Mouse (Mus musculus): Measurements from ENCODE around the gene Sycp3.
"Not testable (repeated sequence)": the region's sequence is repeated elsewhere in the genome, so short reads cannot be mapped to it uniquely, and the experiment has no call there.

Gene Sycp3

GRCm38 (mm10) chr10:88459502-88459992, at the start of gene Sycp3:
Gene Sycp3, plus strand, starts transcription at chr10:88459569.
- DNase-seq (ENCODE audit: low spot score), result no peak

GRCm38 (mm10) chr10:88409751-88410150, 49.6 kb upstream of the Sycp3 start:
- DNase-seq (ENCODE audit: low spot score), result no peak

DNA sequence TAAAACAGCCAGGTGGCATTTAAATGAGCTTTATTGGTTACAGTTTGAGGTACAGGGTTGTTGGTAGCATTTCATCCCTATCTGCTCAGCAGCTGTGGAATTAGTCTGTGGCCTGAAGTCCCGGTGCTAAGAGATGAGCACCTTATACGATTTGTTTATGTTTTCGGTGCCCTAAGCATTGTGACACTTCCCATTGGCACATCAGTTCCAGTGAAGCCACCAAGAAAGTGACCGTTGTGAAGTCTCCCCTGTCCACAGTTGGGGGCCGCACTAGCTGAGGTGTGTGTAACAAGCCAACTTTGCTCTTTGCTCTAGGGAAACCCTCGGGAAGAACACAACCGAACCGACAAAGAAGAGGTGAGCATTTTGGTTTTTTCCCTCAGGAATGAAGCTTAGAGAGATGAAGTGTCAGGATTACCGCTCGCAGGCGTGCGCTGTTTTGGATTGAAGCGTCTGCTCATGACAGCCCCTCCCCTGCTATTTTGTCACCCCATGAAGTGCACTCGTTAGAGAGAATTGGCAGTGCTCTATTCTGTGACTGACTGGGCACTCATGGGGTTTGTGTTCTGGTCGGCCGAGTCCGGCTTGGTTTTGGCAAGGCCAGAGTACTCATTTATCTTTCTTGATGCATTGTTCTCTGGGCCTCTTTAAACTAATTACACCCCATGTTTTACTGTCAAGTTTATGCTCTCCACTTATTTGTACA, 46.9 kb upstream of the Sycp3 start:
- DNase-seq (ENCODE audit: low spot score), result no peak

- DNase-seq (ENCODE audit: low spot score), result no peak
Measured at GRCm38 (mm10) chr10:88417686-88418085, 41.7 kb upstream of the Sycp3 start.

DNA sequence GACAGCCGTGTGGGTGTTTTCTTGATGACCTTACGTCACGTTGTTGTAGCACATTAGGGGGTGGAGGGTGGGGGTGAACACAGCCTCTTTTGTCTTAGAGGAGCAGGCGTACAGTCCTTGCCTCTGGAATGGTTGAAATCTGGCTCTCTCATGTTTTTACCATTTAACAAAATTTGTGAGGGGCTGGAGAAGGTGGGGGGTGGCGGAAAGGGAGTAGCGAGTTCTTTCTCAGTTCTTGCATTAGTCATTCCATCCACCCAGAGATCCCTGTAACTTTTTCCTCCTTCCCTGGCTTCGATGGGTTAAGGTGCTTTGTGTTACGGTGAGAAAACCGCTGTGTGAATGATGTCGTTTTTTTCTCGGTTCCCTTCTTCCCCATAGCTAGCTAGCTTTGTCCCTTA, 39.2 kb upstream of the Sycp3 start:
- no peak for DNase-seq (ENCODE audit: low spot score)

DNA sequence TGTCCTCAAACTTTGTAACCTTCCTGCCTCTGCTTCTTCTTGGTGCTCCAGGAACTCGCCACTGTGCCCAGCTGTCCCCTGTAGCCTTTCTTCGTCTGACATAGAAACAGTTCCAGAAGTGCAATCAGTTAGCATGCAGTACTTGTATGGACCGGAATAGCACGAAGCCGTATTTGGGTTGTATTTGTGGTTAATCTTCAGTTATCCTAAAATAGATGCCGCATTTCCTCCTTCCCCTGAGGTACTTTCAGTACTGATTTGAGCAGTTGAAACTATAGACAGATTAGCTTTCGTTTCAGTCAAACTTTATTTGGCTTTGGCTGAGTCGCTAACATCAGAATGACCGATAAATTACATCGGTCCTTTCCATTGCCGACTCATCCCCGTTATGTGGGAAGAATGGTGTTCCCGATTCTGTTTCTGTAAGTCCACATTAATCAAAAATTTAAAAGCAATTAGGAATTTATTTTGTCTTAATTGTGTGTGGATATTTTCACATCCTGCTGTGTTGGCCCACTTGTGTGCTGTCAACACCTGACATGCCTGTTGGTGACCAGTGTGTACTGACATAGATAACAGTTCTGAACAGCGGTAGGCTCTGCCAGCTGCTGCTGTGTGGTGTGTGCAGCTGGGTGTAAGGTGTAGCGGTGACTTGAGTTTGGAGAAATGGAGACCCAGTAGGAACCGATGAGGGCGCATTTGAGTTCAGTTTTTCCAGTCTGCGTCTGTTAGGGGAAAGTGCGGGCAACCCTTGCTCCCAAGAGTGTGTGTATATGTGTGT, 38.5 kb upstream of the Sycp3 start:
- DNase-seq (ENCODE audit: low spot score), result no peak

- no peak for DNase-seq (ENCODE audit: low spot score)
Measured at GRCm38 (mm10) chr10:88426158-88426816, 33.1 kb upstream of the Sycp3 start.

DNA sequence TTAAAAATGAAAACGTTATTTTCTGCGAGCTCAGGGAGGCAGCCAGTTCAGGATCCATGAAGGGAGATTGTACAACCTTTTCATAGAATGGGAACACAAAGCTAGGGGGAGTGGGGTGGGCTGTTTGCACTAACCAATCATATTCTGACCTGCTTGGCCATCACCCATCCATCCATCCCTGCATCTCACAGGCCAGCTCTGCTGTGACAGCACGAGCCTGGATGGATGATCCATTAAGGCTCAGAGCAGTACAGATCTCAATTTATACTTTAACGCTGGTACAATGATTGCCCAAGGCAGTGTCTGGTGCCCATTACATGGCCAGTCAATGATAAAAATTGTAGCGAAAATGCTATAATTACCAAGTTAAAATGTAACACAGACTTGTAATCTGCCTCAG, 32.5 kb upstream of the Sycp3 start:
- DNase-seq (ENCODE audit: low spot score), result no peak

GRCm38 (mm10) chr10:88427998-88428397, 31.4 kb upstream of the Sycp3 start:
- no peak for DNase-seq (ENCODE audit: low spot score)

DNA sequence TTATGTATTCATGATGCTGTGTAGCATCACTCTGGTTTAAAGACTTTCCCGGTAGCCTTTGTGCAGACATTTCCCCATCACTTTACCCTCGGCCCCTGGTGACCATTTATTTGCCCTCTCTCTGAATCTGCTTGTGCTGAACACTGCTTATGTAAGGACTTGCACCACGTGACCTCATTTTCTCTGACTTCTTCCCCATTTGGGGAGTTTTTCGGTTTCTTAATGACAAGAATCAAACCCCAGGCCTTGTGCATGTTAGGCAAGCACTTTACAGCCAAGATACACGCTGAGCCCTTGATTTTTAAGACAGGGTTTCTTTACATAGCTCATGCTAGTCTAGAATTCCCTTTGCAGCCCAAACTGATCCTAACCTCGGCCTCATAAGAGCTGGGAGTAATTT, 18.1 kb upstream of the Sycp3 start:
- no peak for DNase-seq (ENCODE audit: low spot score)

GRCm38 (mm10) chr10:88451221-88451620, 8.1 kb upstream of the Sycp3 start:
- no peak for DNase-seq (ENCODE audit: low spot score)

GRCm38 (mm10) chr10:88451990-88452389, 7.4 kb upstream of the Sycp3 start:
- DNase-seq (ENCODE audit: low spot score), result no peak

- no peak for DNase-seq (ENCODE audit: low spot score)
Measured at GRCm38 (mm10) chr10:88457816-88458215, 1.6 kb upstream of the Sycp3 start.

DNA sequence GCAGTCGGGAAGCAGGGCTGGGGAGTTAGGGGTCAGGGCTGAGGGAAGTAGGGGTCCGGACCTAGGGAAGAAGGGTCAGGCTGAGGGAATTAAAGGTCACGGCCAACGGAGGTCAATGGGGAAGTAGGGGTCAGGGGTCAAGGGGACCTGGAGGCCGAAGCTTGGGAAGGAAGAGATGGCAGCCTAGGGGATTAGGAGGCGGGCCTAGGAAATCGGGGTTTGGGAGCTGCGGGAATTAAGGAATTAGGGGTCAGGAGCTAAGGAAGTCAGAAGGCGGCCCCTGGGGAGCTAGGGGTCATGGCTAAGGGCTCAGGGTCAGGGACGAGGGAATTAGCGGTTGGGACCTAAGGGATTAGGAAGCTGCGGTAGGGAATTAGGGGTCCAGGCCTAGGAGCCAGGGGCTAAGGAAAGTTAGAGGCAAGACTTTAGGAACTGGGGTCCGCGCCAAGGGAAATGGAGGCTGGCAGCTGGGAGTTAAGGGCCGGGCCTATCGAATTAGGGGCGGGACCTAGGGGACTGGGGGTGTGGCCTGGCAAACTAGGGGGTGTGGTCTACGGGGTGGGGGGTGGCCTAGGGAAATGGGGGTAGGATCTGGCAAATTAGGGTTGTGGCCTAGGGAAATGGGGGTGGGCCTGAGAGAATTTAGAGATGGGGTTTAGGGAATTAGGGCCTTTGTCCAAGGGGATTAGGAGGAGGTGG, 902 bp downstream of the Sycp3 start:
- no peak for DNase-seq (ENCODE audit: low spot score)

DNA sequence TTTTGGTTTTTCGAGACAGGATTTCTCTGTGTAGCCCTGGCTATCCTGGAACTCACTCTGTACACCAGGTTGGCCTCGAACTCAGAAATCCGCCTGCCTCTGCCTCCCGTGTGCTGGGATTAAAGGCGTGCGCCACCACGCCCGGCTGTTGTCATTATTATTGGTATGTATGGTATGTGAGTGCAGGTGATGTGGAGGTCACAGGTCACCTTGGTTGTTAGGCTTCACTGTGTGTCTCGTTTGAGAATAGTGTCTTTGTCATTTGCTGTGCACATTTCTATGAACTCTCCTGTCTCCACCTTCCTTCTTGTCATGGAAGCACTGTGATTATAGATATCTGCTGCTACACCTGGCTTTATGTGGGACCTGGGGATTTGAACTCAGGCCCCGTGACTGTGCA, 23.5 kb downstream of the Sycp3 start:
- DNase-seq (ENCODE audit: low spot score), result not testable (repeated sequence)

DNA sequence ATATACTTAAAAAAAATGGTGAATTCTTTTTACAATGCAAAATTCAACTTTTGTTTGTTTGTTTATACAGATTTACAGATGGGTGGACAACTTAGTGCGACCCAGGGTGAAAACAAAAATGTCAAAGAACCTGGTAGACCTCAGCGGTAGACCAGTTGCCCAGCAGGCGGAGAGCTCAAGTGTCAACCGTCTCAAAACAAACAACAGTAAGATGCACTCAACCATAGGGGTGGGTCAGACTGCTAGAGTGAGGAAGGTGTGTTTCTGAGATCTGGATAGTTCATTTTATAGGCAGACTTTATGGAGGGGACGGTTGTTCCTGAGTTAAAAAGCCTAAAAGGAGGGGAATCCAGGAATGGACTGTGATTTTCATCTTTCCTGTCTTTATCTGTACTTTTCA, 29.3 kb downstream of the Sycp3 start:
- DNase-seq (ENCODE audit: low spot score), result no peak

- DNase-seq (ENCODE audit: low spot score), result no peak
Measured at GRCm38 (mm10) chr10:88491632-88492031, 32.3 kb downstream of the Sycp3 start.

GRCm38 (mm10) chr10:88492658-88493057, 33.3 kb downstream of the Sycp3 start:
- DNase-seq (ENCODE audit: low spot score), result no peak

DNA sequence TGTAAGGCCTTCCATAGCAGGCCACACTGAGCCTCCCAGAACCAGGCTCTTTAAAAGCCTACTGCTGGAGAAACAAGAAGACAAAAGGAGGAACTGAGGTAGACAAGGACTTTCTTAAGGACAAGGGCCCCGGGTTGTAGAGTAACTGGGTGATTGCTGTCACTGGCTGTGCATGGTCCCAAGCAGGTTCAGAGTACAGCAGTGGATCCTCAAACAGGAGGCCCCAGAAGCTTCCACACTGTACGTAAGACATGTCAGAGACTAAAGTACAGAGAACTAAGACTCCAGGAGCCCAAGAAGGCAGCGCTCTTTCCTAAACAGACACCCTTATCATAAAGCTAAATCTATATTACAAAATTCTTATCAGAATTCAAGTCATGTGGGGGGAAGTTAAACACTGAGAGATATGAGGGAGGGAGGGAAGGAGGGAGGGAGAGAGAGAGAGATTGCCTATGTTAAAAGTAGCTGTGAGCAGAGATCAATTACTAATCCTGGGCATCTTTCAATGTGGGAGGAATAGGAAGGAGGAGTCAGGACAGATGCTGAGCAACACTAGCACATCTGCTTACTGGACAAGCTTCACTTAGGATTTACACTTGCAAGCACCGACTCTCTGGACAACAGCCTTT, 35.7 kb downstream of the Sycp3 start:
- DNase-seq (ENCODE audit: low spot score), result no peak

- DNase-seq (ENCODE audit: low spot score), result no peak
Measured at GRCm38 (mm10) chr10:88496864-88497564, 37.6 kb downstream of the Sycp3 start.

GRCm38 (mm10) chr10:88499993-88500392, 40.6 kb downstream of the Sycp3 start:
- DNase-seq (ENCODE audit: low spot score), result no peak

Measured in ovary, postnatal 10 days (tissue).